In the genomic region with DNA sequence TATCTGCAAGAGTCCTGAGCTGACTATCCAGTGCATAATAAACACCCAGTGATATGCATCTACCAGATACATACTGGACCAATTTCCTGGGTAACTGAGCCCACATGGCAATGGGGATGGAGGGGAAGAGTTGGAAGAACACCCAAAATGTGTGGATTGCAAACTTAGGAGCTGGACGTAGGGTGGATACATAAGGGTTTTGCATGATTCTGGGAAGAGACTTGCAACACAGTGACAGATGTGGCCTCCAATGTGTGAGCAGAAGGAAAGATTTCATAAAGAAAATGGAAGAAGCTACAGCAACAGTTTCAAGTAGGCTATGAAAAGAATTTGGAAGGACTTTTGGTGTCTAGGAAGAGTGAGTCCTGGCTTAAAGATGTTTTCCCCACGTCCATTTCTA, we compare ENCODE assay signal across 17 mouse cellular contexts. TPM values are rescaled to one million over a fixed set of nuclear protein-coding genes. Genes with fewer than 3 reads are reported as not detected.
DNase-seq lines count a peak whose midpoint lies in the region; ATAC-seq lines count a peak whose summit lies in the region.
"Had no signal": no experiment of that assay in that cellular context is flagged by ENCODE, and none has a peak within 500 bp of the region (broad histone marks: within the 10 kb centered on the region; RNA-seq: fewer than 3 reads in every experiment).

No protein-coding gene starts in this region.

- no peak for DNase-seq in frontal cortex, postnatal 10 days (ENCODE audit: low spot score in 2 of 2)
- DNase-seq in layer of hippocampus, adult 9-11 months, result peak; percentile 13
- DNase-seq in layer of hippocampus, adult 11-12 months (ENCODE audit: low spot score), result no peak
- DNase-seq in right cerebral cortex, adult 18-20 months, result peak; percentile 48
- DNase-seq in right cerebral cortex, postnatal 36 days (ENCODE audit: low spot score in 2 of 2), result no peak
- peak; percentile 65 for DNase-seq in telencephalon, adult 2 months (ENCODE audit: low read depth, low spot score)
- DNase-seq in layer of hippocampus, postnatal 36 days, result no peak
- DNase-seq: adrenal gland, postnatal 10 days; adrenal gland, postnatal 25 days; cerebellum, adult 11-12 months; cerebellum, adult 2 months; cerebellum, adult 9-10 months; cerebellum, postnatal 10 days; cerebellum, postnatal 25 days had no signal

- ATAC-seq in frontal cortex, adult (ENCODE audit: low TSS enrichment), result peak; percentile 69
- ATAC-seq: forebrain, embryonic 13.5 days; forebrain, embryonic 15.5 days had no signal

RNA-seq across cellular contexts. Expression of gene Arhgap25, which starts 10.0 kb away (rescaled TPM):
- total RNA-seq in layer of hippocampus, postnatal 36 days (2021), result 1 to 10 TPM; 2.7 to 2.9 TPM

Comparison
In these comparisons a context has a peak if more than half of its experiments do, and no peak if none do; other contexts are left out.
1. DNase-seq: peak in layer of hippocampus, adult 9-11 months (single experiment), right cerebral cortex, adult 18-20 months (single experiment) and telencephalon, adult 2 months (single experiment); none in frontal cortex, postnatal 10 days (0 of 2), layer of hippocampus, adult 11-12 months (single experiment), right cerebral cortex, postnatal 36 days (0 of 2) and layer of hippocampus, postnatal 36 days (0 of 2).